Mouse (Mus musculus): ENCODE measurements around the gene ccdc198. TPM values are rescaled to one million over a fixed set of nuclear protein-coding genes. Genes with fewer than 3 reads are reported as not detected.

The ccdc198 gene
- total and polyA plus RNA-seq, 3 experiments = 0.05 TPM; not detected in 2

GRCm38 (mm10) chr14:49201073-49201778, 44.0 kb downstream of the ccdc198 start:
- H3K36me3 ChIP-seq (replicated peaks) = no peaks in the 10 kb centered on the region
- TF ChIP-seq POLR2AphosphoS5 (IDR thresholded peaks at IDR 0.05; ENCODE audit: insufficient replicate concordance, low read depth, low read length) (no peak), TAL1 (conservative IDR thresholded peaks at IDR 0.05; ENCODE audit: low read depth, low read length) (no peak), GATA2 (IDR thresholded peaks at IDR 0.05; ENCODE audit: borderline replicate concordance, low read depth, low read length) (no peak), CTCF (IDR thresholded peaks at IDR 0.05; ENCODE audit: low read depth, low read length) (no peak)
- no peaks in the 10 kb centered on the region for H3K27me3 ChIP-seq (ENCODE audit: insufficient read depth, low read length)
- no peak overlapping the region for H3K4me3 ChIP-seq (ENCODE audit: low read depth, low read length)
- H3K4me1 ChIP-seq (ENCODE audit: insufficient read depth, low read depth, low read length) = no peaks in the 10 kb centered on the region
- no peaks in the 10 kb centered on the region for H3K9me3 ChIP-seq (replicated peaks)
- DNase-seq (ENCODE audit: low spot score) = no peak
- no peak for ATAC-seq (ENCODE audit: extremely low read depth, insufficient number of reproducible peaks, low FRiP score, poor library complexity, severe bottlenecking)

- Histone ChIP-seq H3K4me1 (ENCODE audit: insufficient read depth, low read depth, low read length) (no peaks in the 10 kb centered on the region), H3K36me3 (replicated peaks) (peaks cover 9% of the 10 kb centered on the region), H3K4me3 (ENCODE audit: low read depth, low read length) (no peak overlapping the region), H3K9me3 (replicated peaks) (no peaks in the 10 kb centered on the region), H3K27me3 (ENCODE audit: insufficient read depth, low read length) (no peaks in the 10 kb centered on the region)
- TF ChIP-seq POLR2AphosphoS5 (IDR thresholded peaks at IDR 0.05; ENCODE audit: insufficient replicate concordance, low read depth, low read length) (no peak), GATA2 (IDR thresholded peaks at IDR 0.05; ENCODE audit: borderline replicate concordance, low read depth, low read length) (no peak), CTCF (IDR thresholded peaks at IDR 0.05; ENCODE audit: low read depth, low read length) (no peak), GATA1 (IDR thresholded peaks at IDR 0.05; ENCODE audit: borderline replicate concordance, low read length) (no peak), TAL1 (conservative IDR thresholded peaks at IDR 0.05; ENCODE audit: low read depth, low read length) (no peak)
- ATAC-seq (ENCODE audit: extremely low read depth, insufficient number of reproducible peaks, low FRiP score, poor library complexity, severe bottlenecking) = no peak
- no peak for DNase-seq (ENCODE audit: low spot score)
Observed at GRCm38 (mm10) chr14:49197031-49197527, 48.2 kb downstream of the ccdc198 start.

GRCm38 (mm10) chr14:49186270-49186669, 59.0 kb downstream of the ccdc198 start:
- ATAC-seq (ENCODE audit: extremely low read depth, insufficient number of reproducible peaks, low FRiP score, poor library complexity, severe bottlenecking) (no peak), DNase-seq (ENCODE audit: low spot score) (no peak)
- H3K4me3 ChIP-seq (ENCODE audit: low read depth, low read length) = no peak overlapping the region
- no peaks in the 10 kb centered on the region for H3K9me3 ChIP-seq (replicated peaks)
- H3K4me1 ChIP-seq (ENCODE audit: insufficient read depth, low read depth, low read length) = no peaks in the 10 kb centered on the region; the same call in 1 of the 2 replicates
- no peaks in the 10 kb centered on the region for H3K27me3 ChIP-seq (ENCODE audit: insufficient read depth, low read length)
- H3K36me3 ChIP-seq (replicated peaks) = peaks cover 62% of the 10 kb centered on the region
- TF ChIP-seq GATA1 (IDR thresholded peaks at IDR 0.05; ENCODE audit: borderline replicate concordance, low read length) = no peak
- TF ChIP-seq GATA2 (IDR thresholded peaks at IDR 0.05; ENCODE audit: borderline replicate concordance, low read depth, low read length) = no peak
- TF ChIP-seq POLR2AphosphoS5 (IDR thresholded peaks at IDR 0.05; ENCODE audit: insufficient replicate concordance, low read depth, low read length) = no peak
- no peak for TF ChIP-seq CTCF (IDR thresholded peaks at IDR 0.05; ENCODE audit: low read depth, low read length)
- TF ChIP-seq TAL1 (conservative IDR thresholded peaks at IDR 0.05; ENCODE audit: low read depth, low read length) = no peak

- H3K9me3 ChIP-seq (replicated peaks) = no peaks in the 10 kb centered on the region
- no peak for TF ChIP-seq GATA2 (IDR thresholded peaks at IDR 0.05; ENCODE audit: borderline replicate concordance, low read depth, low read length)
- TF ChIP-seq GATA1 (IDR thresholded peaks at IDR 0.05; ENCODE audit: borderline replicate concordance, low read length) = no peak
- no peak for TF ChIP-seq POLR2AphosphoS5 (IDR thresholded peaks at IDR 0.05; ENCODE audit: insufficient replicate concordance, low read depth, low read length)
- no peak for TF ChIP-seq TAL1 (conservative IDR thresholded peaks at IDR 0.05; ENCODE audit: low read depth, low read length)
- TF ChIP-seq CTCF (IDR thresholded peaks at IDR 0.05; ENCODE audit: low read depth, low read length) = no peak
- H3K36me3 ChIP-seq (replicated peaks) = peaks cover 47% of the 10 kb centered on the region
- H3K4me3 ChIP-seq (ENCODE audit: low read depth, low read length) = no peak overlapping the region
- ATAC-seq (ENCODE audit: extremely low read depth, insufficient number of reproducible peaks, low FRiP score, poor library complexity, severe bottlenecking) (no peak), DNase-seq (ENCODE audit: low spot score) (no peak)
- H3K4me1 ChIP-seq (ENCODE audit: insufficient read depth, low read depth, low read length) = peaks cover 9% of the 10 kb centered on the region
- no peaks in the 10 kb centered on the region for H3K27me3 ChIP-seq (ENCODE audit: insufficient read depth, low read length)
Observed at GRCm38 (mm10) chr14:49179736-49180135, 65.5 kb downstream of the ccdc198 start.

- ATAC-seq (ENCODE audit: extremely low read depth, insufficient number of reproducible peaks, low FRiP score, poor library complexity, severe bottlenecking) (no peak), DNase-seq (ENCODE audit: low spot score) (no peak)
- no peak for TF ChIP-seq TAL1 (conservative IDR thresholded peaks at IDR 0.05; ENCODE audit: low read depth, low read length)
- TF ChIP-seq CTCF (IDR thresholded peaks at IDR 0.05; ENCODE audit: low read depth, low read length) = no peak
- no peak for TF ChIP-seq GATA1 (IDR thresholded peaks at IDR 0.05; ENCODE audit: borderline replicate concordance, low read length)
- no peak for TF ChIP-seq GATA2 (IDR thresholded peaks at IDR 0.05; ENCODE audit: borderline replicate concordance, low read depth, low read length)
- no peak for TF ChIP-seq POLR2AphosphoS5 (IDR thresholded peaks at IDR 0.05; ENCODE audit: insufficient replicate concordance, low read depth, low read length)
Observed at GRCm38 (mm10) chr14:49173290-49174135, 71.8 kb downstream of the ccdc198 start.

GRCm38 (mm10) chr14:49172582-49172988, 72.7 kb downstream of the ccdc198 start:
- Histone ChIP-seq H3K4me1 (ENCODE audit: insufficient read depth, low read depth, low read length) (peaks cover 24% of the 10 kb centered on the region), H3K36me3 (replicated peaks) (peaks cover 18% of the 10 kb centered on the region), H3K27me3 (ENCODE audit: insufficient read depth, low read length) (no peaks in the 10 kb centered on the region), H3K9me3 (replicated peaks) (no peaks in the 10 kb centered on the region), H3K4me3 (ENCODE audit: low read depth, low read length) (peak overlapping the region; percentile 97)
- DNase-seq (ENCODE audit: low spot score) = peak; percentile 49
- TF ChIP-seq GATA1 (IDR thresholded peaks at IDR 0.05; ENCODE audit: borderline replicate concordance, low read length) = no peak
- no peak for TF ChIP-seq POLR2AphosphoS5 (IDR thresholded peaks at IDR 0.05; ENCODE audit: insufficient replicate concordance, low read depth, low read length)
- no peak for TF ChIP-seq CTCF (IDR thresholded peaks at IDR 0.05; ENCODE audit: low read depth, low read length)
- TF ChIP-seq TAL1 (conservative IDR thresholded peaks at IDR 0.05; ENCODE audit: low read depth, low read length) = no peak
- TF ChIP-seq GATA2 (IDR thresholded peaks at IDR 0.05; ENCODE audit: borderline replicate concordance, low read depth, low read length) = no peak
- ATAC-seq (ENCODE audit: extremely low read depth, insufficient number of reproducible peaks, low FRiP score, poor library complexity, severe bottlenecking) = no peak

More at GRCm38 (mm10) chr14:49173290-49174135, 71.8 kb downstream of the ccdc198 start:
- H3K27me3 ChIP-seq (ENCODE audit: insufficient read depth, low read length) = no peaks in the 10 kb centered on the region
- peaks cover 24% of the 10 kb centered on the region for H3K36me3 ChIP-seq (replicated peaks)
- no peaks in the 10 kb centered on the region for H3K9me3 ChIP-seq (replicated peaks)
- peaks cover 24% of the 10 kb centered on the region for H3K4me1 ChIP-seq (ENCODE audit: insufficient read depth, low read depth, low read length)
- peak overlapping the region; percentile 97 for H3K4me3 ChIP-seq (ENCODE audit: low read depth, low read length)

Measured in G1E (cell line).